ENCODE assay signal across 18 mouse cellular contexts in the genomic region with DNA sequence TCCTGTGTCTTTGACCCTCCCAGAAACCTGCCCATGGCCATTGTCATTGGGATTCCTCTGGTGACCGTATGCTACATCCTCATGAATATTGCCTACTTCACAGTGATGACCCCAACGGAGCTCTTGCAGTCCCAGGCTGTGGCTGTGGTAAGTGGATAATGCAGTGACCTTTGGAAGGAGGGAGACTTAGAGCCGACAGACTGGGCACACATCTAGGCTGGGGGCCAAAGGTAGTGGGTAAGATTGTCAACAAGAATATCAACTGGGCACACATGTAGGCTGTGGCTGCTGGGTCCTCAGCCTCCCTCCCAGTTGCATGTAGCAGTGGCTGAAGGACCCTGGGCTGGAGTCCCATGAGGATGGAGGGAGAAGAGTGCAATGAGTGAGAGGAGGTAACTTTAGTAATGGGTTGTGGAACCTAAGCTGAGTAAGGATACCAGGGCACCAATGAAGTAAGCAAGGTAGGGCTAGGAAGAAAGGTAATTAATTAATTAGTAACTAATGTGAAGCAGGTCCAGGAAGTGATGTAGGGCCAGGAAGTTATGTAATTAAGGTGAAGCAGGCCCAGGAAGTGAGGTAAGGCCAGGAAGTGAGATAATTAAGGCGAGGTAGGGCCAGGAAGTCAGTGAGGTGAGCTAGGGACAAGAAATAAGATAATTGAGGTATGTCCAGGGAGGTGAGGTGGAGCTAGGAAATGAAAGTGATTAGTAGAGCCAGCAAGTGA. TPM values are rescaled to one million over a fixed set of nuclear protein-coding genes. Genes with fewer than 3 reads are reported as not detected.
"Had no signal": no experiment of that assay in that cellular context is flagged by ENCODE, and none has a peak within 500 bp of the region (broad histone marks: within the 10 kb centered on the region; RNA-seq: fewer than 3 reads in every experiment).

No protein-coding gene starts in this region.

- H3K27ac ChIP-seq: hindbrain, embryonic 14.5 days; limb, embryonic 12.5 days; liver, embryonic 13.5 days; lung, embryonic 15.5 days; midbrain, embryonic 12.5 days; neural tube, embryonic 13.5 days; stomach, embryonic 15.5 days had no signal

- ATAC-seq: intestine, embryonic 16.5 days; liver, postnatal 0 days; midbrain, embryonic 16.5 days had no signal

- H3K9me3 ChIP-seq: limb, embryonic 12.5 days; liver, embryonic 13.5 days; lung, embryonic 15.5 days; midbrain, embryonic 12.5 days; neural tube, embryonic 13.5 days; stomach, embryonic 15.5 days had no signal

- DNase-seq: layer of hippocampus, adult 9-11 months; layer of hippocampus, postnatal 36 days; liver; liver, embryonic 13.5 days; liver, postnatal 0 days; lung, postnatal 14 days; retina, postnatal 1 day; right cerebral cortex, postnatal 4 days; thymus, adult 18-20 months; thymus, postnatal 14 days had no signal

- H3K27me3 ChIP-seq: limb, embryonic 12.5 days; liver, embryonic 13.5 days; lung, embryonic 15.5 days; midbrain, embryonic 12.5 days; neural tube, embryonic 13.5 days; stomach, embryonic 15.5 days had no signal

- H3K4me1 ChIP-seq: limb, embryonic 12.5 days; liver, embryonic 13.5 days; lung, embryonic 15.5 days; midbrain, embryonic 12.5 days; neural tube, embryonic 13.5 days; stomach, embryonic 15.5 days had no signal

- H3K9ac ChIP-seq: hindbrain, embryonic 14.5 days; limb, embryonic 12.5 days; liver, embryonic 13.5 days; liver, postnatal 0 days; lung, embryonic 15.5 days; midbrain, embryonic 12.5 days; neural tube, embryonic 13.5 days; stomach, embryonic 15.5 days had no signal

- H3K4me2 ChIP-seq: hindbrain, embryonic 14.5 days; limb, embryonic 12.5 days; liver, embryonic 13.5 days; lung, embryonic 15.5 days; midbrain, embryonic 12.5 days; neural tube, embryonic 13.5 days; stomach, embryonic 15.5 days had no signal

- H3K4me3 ChIP-seq: limb, embryonic 12.5 days; liver, embryonic 13.5 days; lung, embryonic 15.5 days; midbrain, embryonic 12.5 days; neural tube, embryonic 13.5 days; stomach, embryonic 15.5 days had no signal

- H3K36me3 ChIP-seq: limb, embryonic 12.5 days; liver, embryonic 13.5 days; lung, embryonic 15.5 days; midbrain, embryonic 12.5 days; neural tube, embryonic 13.5 days; stomach, embryonic 15.5 days had no signal

RNA-seq across cellular contexts. Expression of a gene that starts 7.7 kb away (rescaled TPM):
- polyA plus RNA-seq: hindbrain, embryonic 14.5 days; midbrain, embryonic 12.5 days; midbrain, embryonic 16.5 days; neural tube, embryonic 13.5 days had no signal
